Mouse (Mus musculus) frontal cortex, adult 2 months (tissue): ENCODE measurements around the gene Gm20219. TPM values are rescaled to one million over a fixed set of nuclear protein-coding genes. Genes with fewer than 3 reads are reported as not detected.
"Not testable (repeated sequence)": the region's sequence is repeated elsewhere in the genome, so short reads cannot be mapped to it uniquely, and the experiment has no call there.

ENCODE experiments used
- DNase-seq, 2 experiments: peaks; one replicate each; pipeline ENCODE4 v3.0.0; 2022; ENCODE audit warnings: low spot score in 1 of 2; ENCODE audit errors: extremely low spot score in 1 of 2
- polyA plus RNA-seq: library from polyadenylated mRNA; depleted of rRNA; stranded (reverse); fragments of >200 nt; gene quantifications from 2 replicates; pipeline ENCODE4 v1.2.3, GENCODE M21; 2012; rRNA removed

The Gm20219 gene
- polyA plus RNA-seq, 1 experiment: 3.1 TPM

- DNase-seq: no peak
These were observed 39.3 kb downstream of the Gm20219 start for GRCm38 (mm10) chr17:56514916-56515315.

GRCm38 (mm10) chr17:56514330-56514729 lies 39.9 kb downstream of the Gm20219 start:
- DNase-seq: no peak

GRCm38 (mm10) chr17:56512310-56512709 lies 41.9 kb downstream of the Gm20219 start, which contains the start of gene Znrf4:
Gene Znrf4, minus strand, starts transcription at chr17:56512431.
- DNase-seq: no peak

- DNase-seq: no peak
These were observed 42.5 kb downstream of the Gm20219 start for GRCm38 (mm10) chr17:56511707-56512090.

GRCm38 (mm10) chr17:56510970-56511706 lies 43.0 kb downstream of the Gm20219 start:
- no peak for DNase-seq

- DNase-seq: no peak
These were observed 43.7 kb downstream of the Gm20219 start for GRCm38 (mm10) chr17:56510473-56510969.

- no peak for DNase-seq
These were observed 44.3 kb downstream of the Gm20219 start for GRCm38 (mm10) chr17:56509707-56510472.

GRCm38 (mm10) chr17:56509021-56509640 lies 45.1 kb downstream of the Gm20219 start:
- DNase-seq: no peak

GRCm38 (mm10) chr17:56507161-56508068 lies 46.8 kb downstream of the Gm20219 start:
- DNase-seq: peak; percentile 96 to 98

GRCm38 (mm10) chr17:56506417-56507065 lies 47.6 kb downstream of the Gm20219 start:
- DNase-seq: no peak

GRCm38 (mm10) chr17:56505401-56505800 lies 48.8 kb downstream of the Gm20219 start:
- no peak for DNase-seq

- peak; percentile 50 to 77 for DNase-seq
These were observed 51.7 kb downstream of the Gm20219 start for GRCm38 (mm10) chr17:56502526-56502925.

GRCm38 (mm10) chr17:56501635-56502400 lies 52.4 kb downstream of the Gm20219 start:
- not testable (repeated sequence) for DNase-seq

Other genes starting within 250 kb of the Gm20219 start
- 43.8 and 49.9 TPM in 2 replicates for gene Kdm4b, start 228.3 kb downstream of the Gm20219 start, polyA plus RNA-seq
- 622 and 690 TPM in 2 replicates for gene Ptprs, start 77.9 kb downstream of the Gm20219 start, polyA plus RNA-seq
- gene Znrf4, start 42.0 kb downstream of the Gm20219 start, polyA plus RNA-seq: not detected in 2 replicates
- gene Safb2, start 30.2 kb upstream of the Gm20219 start, polyA plus RNA-seq: 160 and 162 TPM in 2 replicates
- gene Safb, start 30.4 kb upstream of the Gm20219 start, polyA plus RNA-seq: 140 and 144 TPM in 2 replicates
- gene 2410015M20Rik, start 55.4 kb upstream of the Gm20219 start, polyA plus RNA-seq: 162 and 185 TPM in 2 replicates
- 1,013 and 1,153 TPM in 2 replicates for gene Rpl36, start 59.0 kb upstream of the Gm20219 start, polyA plus RNA-seq
- gene Lonp1, start 72.5 kb upstream of the Gm20219 start, polyA plus RNA-seq: 72.2 and 86.2 TPM in 2 replicates
- 2.4 and 2.6 TPM in 2 replicates for gene Catsperd, start 73.8 kb upstream of the Gm20219 start, polyA plus RNA-seq
- gene Ranbp3, start 118.9 kb upstream of the Gm20219 start, polyA plus RNA-seq: 103 and 110 TPM in 2 replicates
- 336 and 372 TPM in 2 replicates for gene Ndufa11, start 163.4 kb upstream of the Gm20219 start, polyA plus RNA-seq
- gene Vmac, start 163.6 kb upstream of the Gm20219 start, polyA plus RNA-seq: 18.7 and 22.4 TPM in 2 replicates
- gene Nrtn, start 203.1 kb upstream of the Gm20219 start, polyA plus RNA-seq: 5.9 and 7.4 TPM in 2 replicates
- 145 and 149 TPM in 2 replicates for gene Dus3l, start 210.4 kb upstream of the Gm20219 start, polyA plus RNA-seq
- gene Prr22, start 215.9 kb upstream of the Gm20219 start, polyA plus RNA-seq: 3.5 and 4.2 TPM in 2 replicates